Mouse (Mus musculus) neural tube, embryonic 11.5 days (tissue): ENCODE data around the gene Garnl3. TPM values are rescaled to one million over a fixed set of nuclear protein-coding genes. Genes with fewer than 3 reads are reported as not detected.
A peak's percentile ranks its signal among the peaks of the same experiment; 100 is the strongest.

Experiments used
- ATAC-seq: fragments of 200-750 bp; cut with Nextera tagmentation; 2 replicates; pipeline ENCODE4 v1.8.0; 2017; ENCODE audit warnings: moderate number of reproducible peaks, mild to moderate bottlenecking, moderate TSS enrichment, moderate library complexity; ENCODE audit not compliant: insufficient read depth, low FRiP score, low TSS enrichment
- DNase-seq: peaks from one replicate; pipeline ENCODE4 v3.0.0-alpha.2; 2015; ENCODE audit warnings: low spot score
- H3K27ac ChIP-seq: fragments of 300-500 bp; sonication (generic); 2 replicates; pipeline ENCODE4 v1.5.1; 2014; ENCODE audit warnings: low read depth, mild to moderate bottlenecking, low read length
- H3K27me3 ChIP-seq: fragments of 300-500 bp; sonication (generic); 2 replicates; pipeline ENCODE4 v1.6.1; 2014; ENCODE audit warnings: mild to moderate bottlenecking, low read length, mixed read lengths; ENCODE audit not compliant: control insufficient read depth, insufficient read depth
- H3K36me3 ChIP-seq: fragments of 300-500 bp; sonication (generic); 2 replicates; pipeline ENCODE4 v1.6.1; 2014; ENCODE audit warnings: mild to moderate bottlenecking, low read length, moderate library complexity, mixed read lengths; ENCODE audit not compliant: control insufficient read depth, insufficient read depth
- H3K4me1 ChIP-seq: fragments of 300-500 bp; sonication (generic); 2 replicates; pipeline ENCODE4 v1.6.1; 2014; ENCODE audit warnings: low read length, mixed read lengths; ENCODE audit not compliant: control insufficient read depth, insufficient read depth
- H3K4me2 ChIP-seq: fragments of 300-500 bp; sonication (generic); 2 replicates; pipeline ENCODE4 v1.6.1; 2014; ENCODE audit warnings: low read depth, mild to moderate bottlenecking, moderate library complexity
- H3K4me3 ChIP-seq: fragments of 300-500 bp; sonication (generic); 2 replicates; pipeline ENCODE4 v1.5.1; 2014; ENCODE audit warnings: low read depth, low read length
- H3K9ac ChIP-seq: fragments of 300-500 bp; sonication (generic); 2 replicates; pipeline ENCODE4 v1.6.1; 2014; ENCODE audit warnings: mild to moderate bottlenecking, low read length
- H3K9me3 ChIP-seq: fragments of 300-500 bp; sonication (generic); 2 replicates; pipeline ENCODE4 v1.6.1; 2016; ENCODE audit warnings: low read length; ENCODE audit not compliant: control insufficient read depth
- WGBS: fragments of 180-500 bp; shearing (Covaris S2); extraction: QIAGEN DNeasy Blood & Tissue Kit; methylation state at CpG from one replicate; pipeline ENCODE4 v1.1.7; 2014; 5-methylcytosine and 5-hydroxymethylcytosine counted together
- polyA plus RNA-seq: library from polyadenylated mRNA; unstranded; fragments of >200 nt; fragmentation: Nextera tagmentation; extraction: Ambion mirVana; gene quantifications from 2 replicates; pipeline ENCODE4 v1.2.1, GENCODE M21; 2014

The Garnl3 gene
- polyA plus RNA-seq, 1 experiment from 2014 or later = 13.3 TPM

DNA sequence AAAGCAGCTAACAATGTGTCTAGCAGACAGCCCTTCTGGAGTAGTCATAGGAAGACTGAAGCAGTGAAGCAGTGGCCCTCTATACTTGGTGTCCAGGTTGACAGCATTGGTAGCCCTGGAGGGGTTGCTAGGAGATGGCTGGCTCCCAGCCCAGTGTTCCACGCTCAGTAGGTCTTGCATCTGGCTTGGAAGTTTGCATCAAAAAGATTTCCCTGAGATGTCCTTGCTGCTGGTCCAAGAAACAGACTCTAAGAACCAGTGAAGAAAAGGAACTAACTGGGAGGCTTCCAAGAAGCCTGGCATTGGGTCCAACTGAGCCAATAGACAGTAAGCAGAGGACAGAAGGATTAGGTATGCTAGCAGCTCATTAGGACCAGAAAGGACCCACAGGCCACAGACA, 94.0 kb downstream of the Garnl3 start:
- Histone ChIP-seq H3K36me3 (no peaks in the 10 kb centered on the region), H3K27ac (no peak overlapping the region), H3K27me3 (no peaks in the 10 kb centered on the region), H3K4me2 (no peak overlapping the region), H3K4me3 (no peak overlapping the region), H3K9me3 (no peaks in the 10 kb centered on the region), H3K9ac (no peak overlapping the region), H3K4me1 (no peaks in the 10 kb centered on the region)
- 74% methylated on average over 1 of the region's 1 CpGs for WGBS
- ATAC-seq (no peak), DNase-seq (no peak)

DNA sequence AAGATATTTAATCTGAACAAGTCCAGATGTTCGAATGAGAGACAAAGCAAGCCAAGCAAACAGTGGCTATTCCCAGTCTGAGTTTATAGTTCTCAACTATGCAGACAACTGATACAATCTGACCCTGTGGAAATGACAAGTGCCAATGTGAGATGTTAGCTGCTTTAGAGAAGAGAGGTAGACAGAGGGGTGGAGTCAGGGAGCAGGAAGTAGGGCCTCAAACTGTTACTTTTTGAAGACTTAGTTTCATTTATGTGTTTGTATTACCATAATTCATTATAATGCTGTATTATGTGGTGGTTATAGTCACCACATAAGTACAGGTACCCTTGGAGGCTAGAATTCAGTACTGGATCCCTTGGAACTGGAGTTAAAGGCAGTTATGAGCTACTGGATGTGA, 96.2 kb downstream of the Garnl3 start:
- Histone ChIP-seq H3K27ac (no peak overlapping the region), H3K4me3 (no peak overlapping the region), H3K9ac (no peak overlapping the region), H3K4me2 (no peak overlapping the region), H3K27me3 (no peaks in the 10 kb centered on the region), H3K36me3 (no peaks in the 10 kb centered on the region), H3K9me3 (no peaks in the 10 kb centered on the region), H3K4me1 (no peaks in the 10 kb centered on the region)
- WGBS = 79% methylated on average over 1 of the region's 1 CpGs
- ATAC-seq (no peak), DNase-seq (no peak)

- H3K36me3 ChIP-seq = no peaks in the 10 kb centered on the region
- H3K4me2 ChIP-seq = no peak overlapping the region
- no peak overlapping the region for H3K9ac ChIP-seq
- no peaks in the 10 kb centered on the region for H3K4me1 ChIP-seq
- DNase-seq (no peak), ATAC-seq (no peak)
- no peak overlapping the region for H3K27ac ChIP-seq
- H3K27me3 ChIP-seq = no peaks in the 10 kb centered on the region
- H3K9me3 ChIP-seq = no peaks in the 10 kb centered on the region
- H3K4me3 ChIP-seq = no peak overlapping the region
- WGBS = 91% methylated on average over 7 of the region's 7 CpGs
These were observed 98.2 kb downstream of the Garnl3 start for GRCm38 (mm10) chr2:33033281-33033680.

DNA sequence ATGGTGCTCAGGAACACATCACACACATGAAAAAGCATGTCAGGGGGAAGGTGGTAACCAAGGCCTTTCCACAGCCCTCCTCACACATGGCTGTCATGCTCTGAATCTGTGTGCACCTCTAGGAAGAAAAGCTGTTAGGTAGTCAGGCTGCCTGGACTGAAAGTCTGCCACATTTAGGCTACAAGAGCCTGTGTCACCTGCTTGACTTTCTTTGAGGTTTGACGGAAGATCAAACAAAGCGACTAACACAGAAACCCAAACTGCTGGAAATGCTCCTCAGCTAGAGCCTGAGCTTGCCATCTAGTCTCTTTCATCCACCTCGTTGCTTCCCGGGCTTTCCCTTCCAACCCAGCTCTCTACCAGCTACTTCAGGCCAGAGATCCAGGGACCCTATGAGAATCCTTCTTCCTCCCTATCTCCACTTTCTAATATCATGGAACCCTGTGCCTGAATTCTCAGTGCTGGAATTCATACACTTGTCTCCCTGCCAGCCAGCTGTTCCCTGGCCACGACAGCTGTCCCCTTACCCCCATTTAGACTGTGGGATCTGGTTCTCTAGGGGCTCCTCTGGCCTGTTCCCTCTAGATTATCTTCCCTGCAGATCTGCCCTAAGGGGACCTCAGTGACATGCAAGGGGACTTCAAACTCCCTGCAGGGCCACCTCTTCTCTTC, 98.9 kb downstream of the Garnl3 start:
- WGBS = 80% methylated on average over 5 of the region's 5 CpGs
- no peaks in the 10 kb centered on the region for H3K4me1 ChIP-seq
- DNase-seq = no peak
- no peak overlapping the region for H3K4me3 ChIP-seq
- H3K9ac ChIP-seq = no peak overlapping the region
- no peak overlapping the region for H3K27ac ChIP-seq
- no peak for ATAC-seq
- H3K27me3 ChIP-seq = no peaks in the 10 kb centered on the region
- H3K4me2 ChIP-seq = no peak overlapping the region
- no peaks in the 10 kb centered on the region for H3K9me3 ChIP-seq
- no peaks in the 10 kb centered on the region for H3K36me3 ChIP-seq

- ATAC-seq (no peak), DNase-seq (no peak)
- WGBS = 89% methylated on average over 4 of the region's 4 CpGs
- H3K4me1 ChIP-seq = no peaks in the 10 kb centered on the region
- H3K4me3 ChIP-seq = no peak overlapping the region
- no peak overlapping the region for H3K9ac ChIP-seq
- no peak overlapping the region for H3K4me2 ChIP-seq
- H3K9me3 ChIP-seq = no peaks in the 10 kb centered on the region
- H3K27me3 ChIP-seq = no peaks in the 10 kb centered on the region
- H3K27ac ChIP-seq = no peak overlapping the region
- no peaks in the 10 kb centered on the region for H3K36me3 ChIP-seq
These were observed 106.4 kb downstream of the Garnl3 start for GRCm38 (mm10) chr2:33025040-33025439.

DNA sequence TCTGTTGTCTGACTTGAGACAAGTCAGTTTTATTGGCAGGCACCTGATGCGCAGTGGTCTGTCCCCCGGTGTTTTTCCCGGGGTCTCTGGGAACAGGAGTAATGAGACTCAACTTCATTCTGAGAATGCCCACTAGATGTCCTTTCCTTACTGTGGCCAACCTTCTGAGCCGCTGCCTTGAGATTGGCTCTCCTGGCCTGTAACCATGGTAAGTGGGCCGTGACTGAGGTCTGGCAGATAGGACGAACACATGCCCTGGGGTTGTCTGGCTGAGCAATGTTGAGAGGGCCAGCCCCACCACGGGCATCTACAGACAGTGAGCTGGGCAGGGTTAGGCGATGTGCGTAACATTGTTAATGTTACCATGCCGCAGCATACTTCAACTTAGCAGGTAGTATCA, 106.9 kb downstream of the Garnl3 start:
- 75% methylated on average over 10 of the region's 10 CpGs for WGBS
- no peak for ATAC-seq
- no peak overlapping the region for H3K4me3 ChIP-seq

GRCm38 (mm10) chr2:33022846-33023245, 108.6 kb downstream of the Garnl3 start:
- no peaks in the 10 kb centered on the region for H3K36me3 ChIP-seq
- no peak overlapping the region for H3K9ac ChIP-seq
- ATAC-seq (no peak), DNase-seq (no peak)
- no peaks in the 10 kb centered on the region for H3K9me3 ChIP-seq
- no peaks in the 10 kb centered on the region for H3K27me3 ChIP-seq
- H3K4me2 ChIP-seq = no peak overlapping the region
- H3K27ac ChIP-seq = no peak overlapping the region
- H3K4me1 ChIP-seq = no peaks in the 10 kb centered on the region
- H3K4me3 ChIP-seq = no peak overlapping the region
- 78% methylated on average over 6 of the region's 6 CpGs for WGBS

More for the DNA sequence above, 106.9 kb downstream of the Garnl3 start:
- Histone ChIP-seq H3K36me3 (no peaks in the 10 kb centered on the region), H3K4me2 (no peak overlapping the region), H3K27me3 (no peaks in the 10 kb centered on the region), H3K27ac (no peak overlapping the region), H3K4me1 (no peaks in the 10 kb centered on the region), H3K9ac (no peak overlapping the region), H3K9me3 (no peaks in the 10 kb centered on the region)
- DNase-seq = no peak

GRCm38 (mm10) chr2:33018026-33018425, 113.4 kb downstream of the Garnl3 start:
- Histone ChIP-seq H3K36me3 (no peaks in the 10 kb centered on the region), H3K9me3 (no peaks in the 10 kb centered on the region), H3K9ac (no peak overlapping the region), H3K27me3 (no peaks in the 10 kb centered on the region), H3K4me3 (no peak overlapping the region), H3K4me2 (no peak overlapping the region), H3K27ac (no peak overlapping the region), H3K4me1 (no peaks in the 10 kb centered on the region)
- 12% methylated on average over 6 of the region's 6 CpGs for WGBS
- ATAC-seq = no peak
- DNase-seq = peak; percentile 58

DNA sequence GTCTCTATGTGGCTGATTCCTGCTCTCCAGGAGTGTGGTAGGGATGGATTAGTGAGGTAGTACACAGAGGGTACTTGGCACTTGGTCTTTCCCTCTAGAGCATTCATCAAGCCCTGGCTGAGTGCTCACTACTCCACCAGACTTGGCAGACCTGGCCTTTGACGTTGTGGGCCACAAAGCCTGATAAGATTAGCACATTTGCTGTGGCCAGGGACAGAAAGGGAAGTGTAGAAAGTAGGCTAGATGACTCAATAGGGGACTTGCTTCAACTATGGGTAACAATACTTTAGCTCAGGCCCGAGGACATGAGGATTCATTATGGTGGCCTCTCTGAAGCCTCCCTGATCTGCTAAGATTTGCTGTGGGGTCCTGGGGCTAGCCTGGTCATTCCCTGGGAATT, 114.3 kb downstream of the Garnl3 start:
- no peak overlapping the region for H3K4me2 ChIP-seq
- H3K27me3 ChIP-seq = no peaks in the 10 kb centered on the region
- 82% methylated on average over 2 of the region's 2 CpGs for WGBS
- H3K4me1 ChIP-seq = no peaks in the 10 kb centered on the region
- DNase-seq = no peak
- H3K9me3 ChIP-seq = no peaks in the 10 kb centered on the region
- H3K36me3 ChIP-seq = no peaks in the 10 kb centered on the region
- no peak overlapping the region for H3K27ac ChIP-seq
- no peak overlapping the region for H3K9ac ChIP-seq
- ATAC-seq = no peak
- no peak overlapping the region for H3K4me3 ChIP-seq
